Mouse (Mus musculus) liver, adult 2 months (tissue): ENCODE measurements around the gene Galm.

Experiments used
- CTCF ChIP-seq: fragments of 200-500 bp; IDR thresholded peaks from 2 replicates; pipeline ENCODE4 v1.5.1; 2011; ENCODE audit warnings: low read depth, low read length, control low read depth
- POLR2A ChIP-seq: fragments of 200-500 bp; IDR thresholded peaks from 2 replicates; pipeline ENCODE4 v1.6.1; 2011; ENCODE audit warnings: low read length, control low read depth; ENCODE audit not compliant: insufficient read depth; ENCODE audit errors: extremely low read depth

DNA sequence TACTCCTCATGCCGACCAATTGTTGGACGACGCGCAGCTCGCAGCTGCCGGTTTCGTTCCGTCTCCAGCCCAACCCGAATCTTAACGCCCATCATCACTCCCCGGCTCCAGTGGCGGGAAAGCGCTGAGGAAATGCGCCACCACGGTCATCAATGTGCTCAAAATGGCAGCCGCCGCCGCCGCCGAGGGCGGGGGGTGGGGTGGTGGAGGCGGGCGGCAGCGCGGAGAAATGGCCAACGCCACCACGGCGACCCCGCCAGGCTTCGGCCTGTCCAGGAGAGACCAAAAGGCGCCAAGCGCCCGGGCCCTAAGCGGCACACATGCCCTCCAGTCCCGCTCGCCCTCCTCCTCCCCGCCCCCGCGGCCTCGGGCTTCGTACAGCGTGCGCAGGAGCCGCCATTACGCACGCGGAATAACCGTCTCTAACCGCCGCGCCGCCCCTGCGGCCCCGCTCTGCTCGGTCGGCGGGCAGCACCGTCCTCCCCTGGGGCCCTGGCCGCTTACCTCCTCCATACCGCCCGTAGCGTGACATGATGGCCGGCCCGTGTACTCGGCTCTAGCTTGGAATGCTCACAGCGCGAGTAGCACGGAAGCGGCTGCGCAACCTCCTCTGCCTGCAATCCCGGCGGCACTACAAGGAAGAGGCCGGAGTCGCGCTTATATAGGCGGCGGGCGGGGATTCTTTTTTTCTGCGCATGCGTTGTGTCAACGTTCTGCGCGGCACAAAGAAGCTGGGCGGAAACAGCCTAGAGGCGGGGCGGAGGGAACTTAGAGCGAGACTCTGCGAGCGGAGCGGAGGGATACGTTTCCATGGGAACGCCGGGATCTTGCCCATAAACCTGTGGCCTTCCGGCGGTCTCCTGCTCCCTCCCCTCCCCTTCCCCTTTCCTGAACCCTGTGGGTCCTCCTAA is 79.7 kb downstream of the Galm start, which contains the start of the genes Srsf7 and Ttc39d:
- TF ChIP-seq CTCF: no peak
- peak; percentile 100 for TF ChIP-seq POLR2A
